Mouse (Mus musculus) testis, adult 2 months (tissue): ENCODE results near the gene Rtl10.

Experiments used
- CTCF ChIP-seq: fragments of 200-500 bp; IDR thresholded peaks from 2 replicates; pipeline ENCODE4 v1.5.1; 2012; ENCODE audit warnings: low read depth, mild to moderate bottlenecking, inconsistent platforms, low read length, moderate library complexity; ENCODE audit not compliant: control insufficient read depth, insufficient read depth, insufficient replicate concordance
- POLR2A ChIP-seq: fragments of 200-500 bp; IDR thresholded peaks from 2 replicates; pipeline ENCODE4 v1.6.1; 2012; ENCODE audit warnings: low read depth, mild to moderate bottlenecking, inconsistent platforms, low read length, moderate library complexity; ENCODE audit not compliant: control insufficient read depth

DNA sequence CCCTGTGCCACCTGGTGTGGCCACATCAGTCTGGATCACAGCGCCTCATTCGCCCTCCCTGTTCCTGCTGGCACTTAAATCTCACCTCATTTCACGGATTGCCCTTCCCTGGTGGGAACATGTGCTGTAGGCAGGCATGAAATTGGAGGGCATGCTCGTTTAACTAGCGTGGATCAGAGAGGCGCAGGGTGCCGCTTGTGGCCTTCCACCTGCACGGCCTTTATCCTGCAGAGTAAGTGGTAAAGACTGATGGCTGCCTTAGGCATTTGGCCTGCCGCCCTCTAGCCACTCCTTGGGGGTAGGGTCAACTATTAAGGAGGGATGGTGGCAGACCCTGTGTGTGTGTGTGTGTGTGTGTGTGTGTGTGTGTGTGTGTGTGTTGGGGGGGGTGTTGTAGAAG, 36.7 kb upstream of the Rtl10 start:
- TF ChIP-seq POLR2A (no peak), CTCF (no peak)
